Mouse (Mus musculus) heart, embryonic 14.5 days (tissue): ENCODE data around the gene Lat. TPM values are rescaled to one million over a fixed set of nuclear protein-coding genes. Genes with fewer than 3 reads are reported as not detected.
A peak's percentile ranks its signal among the peaks of the same experiment; 100 is the strongest.

ENCODE experiments used
- ATAC-seq: fragments of 200-750 bp; cut with Nextera tagmentation; 2 replicates; pipeline ENCODE4 v1.8.0; 2017; ENCODE audit warnings: low read depth, moderate TSS enrichment; ENCODE audit not compliant: insufficient number of reproducible peaks, insufficient read depth, low FRiP score
- H3K27ac ChIP-seq, 2 experiments: fragments of 200-500 bp in 1 of 2; fragments of 300-500 bp in 1 of 2; sonication (generic) in 1 of 2; replicated peaks in 1 of 2; 2 replicates each; pipeline ENCODE4 v1.5.1; 2012 to 2014; ENCODE audit warnings: low read depth in 2 of 2, low read length in 2 of 2, control low read depth in 1 of 2, mild to moderate bottlenecking in 1 of 2, mixed read lengths in 1 of 2; ENCODE audit not compliant: control insufficient read depth in 1 of 2, insufficient read depth in 1 of 2
- H3K27me3 ChIP-seq: fragments of 300-500 bp; sonication (generic); 2 replicates; pipeline ENCODE4 v1.6.1; 2014; ENCODE audit warnings: mild to moderate bottlenecking, low read length, control low read depth; ENCODE audit not compliant: control insufficient read depth, insufficient read depth
- H3K36me3 ChIP-seq: fragments of 300-500 bp; sonication (generic); 2 replicates; pipeline ENCODE4 v1.6.1; 2014; ENCODE audit warnings: mild to moderate bottlenecking, control low read depth, low read length, mixed read lengths; ENCODE audit not compliant: control insufficient read depth, insufficient read depth
- H3K4me1 ChIP-seq, 2 experiments: fragments of 200-500 bp in 1 of 2; fragments of 300-500 bp in 1 of 2; sonication (generic) in 1 of 2; 2 replicates each; pipeline ENCODE4 v1.6.1; 2012 to 2014; ENCODE audit warnings: low read length in 2 of 2, control low read depth in 1 of 2, mixed read lengths in 1 of 2; ENCODE audit not compliant: control insufficient read depth in 2 of 2, insufficient read depth in 2 of 2
- H3K4me2 ChIP-seq: fragments of 300-500 bp; sonication (generic); 2 replicates; pipeline ENCODE4 v1.6.1; 2014; ENCODE audit warnings: mild to moderate bottlenecking, low read length
- H3K4me3 ChIP-seq, 2 experiments: fragments of 200-500 bp in 1 of 2; fragments of 300-500 bp in 1 of 2; sonication (generic) in 1 of 2; 2 replicates each; pipeline ENCODE4 v1.5.1; 2012 to 2014; ENCODE audit warnings: low read length in 2 of 2, mild to moderate bottlenecking in 2 of 2, control low read depth in 1 of 2, low read depth in 1 of 2, moderate library complexity in 1 of 2; ENCODE audit not compliant: control insufficient read depth in 1 of 2, insufficient read depth in 1 of 2
- H3K9ac ChIP-seq: fragments of 300-500 bp; sonication (generic); 2 replicates; pipeline ENCODE4 v1.6.1; 2014; ENCODE audit warnings: mild to moderate bottlenecking, low read length
- H3K9me3 ChIP-seq: fragments of 300-500 bp; sonication (generic); 2 replicates; pipeline ENCODE4 v1.6.1; 2016; ENCODE audit warnings: low read length, control low read depth; ENCODE audit not compliant: control insufficient read depth
- WGBS: fragments of 180-500 bp; shearing (Covaris S2); extraction: QIAGEN DNeasy Blood & Tissue Kit; methylation state at CpG from one replicate; pipeline ENCODE4 v1.1.7; 2014; 5-methylcytosine and 5-hydroxymethylcytosine counted together
- polyA plus RNA-seq: library from polyadenylated mRNA; unstranded; fragments of >200 nt; fragmentation: Nextera tagmentation; extraction: Ambion mirVana; gene quantifications from 2 replicates; pipeline ENCODE4 v1.2.1, GENCODE M21; 2014

The Lat gene
- polyA plus RNA-seq, 1 experiment from 2014 or later, result 3.4 TPM

- WGBS, result 76% methylated on average over 10 of the region's 10 CpGs
- no peak for ATAC-seq
- peaks cover 36% of the 10 kb centered on the region for H3K36me3 ChIP-seq
- no peaks in the 10 kb centered on the region for H3K9me3 ChIP-seq
- no peaks in the 10 kb centered on the region for H3K27me3 ChIP-seq
- H3K4me2 ChIP-seq, result no peak overlapping the region
- no peaks in the 10 kb centered on the region; a peak in 1 of 4 replicates for H3K4me1 ChIP-seq
- no peak overlapping the region for H3K9ac ChIP-seq
- no peak overlapping the region for H3K4me3 ChIP-seq
- H3K27ac ChIP-seq, result no peak overlapping the region
Observed at GRCm38 (mm10) chr7:126367636-126368035, 1.7 kb downstream of the Lat start.

- 76% methylated on average over 6 of the region's 6 CpGs for WGBS
- H3K9ac ChIP-seq, result no peak overlapping the region
Observed at GRCm38 (mm10) chr7:126363038-126363437, 6.3 kb downstream of the Lat start.

GRCm38 (mm10) chr7:126359049-126359448 is 10.3 kb downstream of the Lat start:
- H3K9ac ChIP-seq, result no peak overlapping the region
- peaks cover 0 to 9% of the 10 kb centered on the region in 2 experiments; a peak in 2 of 4 replicates for H3K4me1 ChIP-seq
- H3K27me3 ChIP-seq, result no peaks in the 10 kb centered on the region
- H3K36me3 ChIP-seq, result no peaks in the 10 kb centered on the region
- no peak for ATAC-seq
- H3K9me3 ChIP-seq, result no peaks in the 10 kb centered on the region
- H3K4me2 ChIP-seq, result peak overlapping the region; percentile 31
- no peak overlapping the region for H3K27ac ChIP-seq
- no peak overlapping the region for H3K4me3 ChIP-seq
- WGBS, result 50% methylated on average over 13 of the region's 13 CpGs

More at GRCm38 (mm10) chr7:126363038-126363437, 6.3 kb downstream of the Lat start:
- H3K27ac ChIP-seq, result no peak overlapping the region
- H3K4me3 ChIP-seq, result no peak overlapping the region
- no peaks in the 10 kb centered on the region for H3K4me1 ChIP-seq
- no peaks in the 10 kb centered on the region for H3K27me3 ChIP-seq
- no peak overlapping the region for H3K4me2 ChIP-seq
- no peaks in the 10 kb centered on the region for H3K9me3 ChIP-seq
- 0 out of 2 replicates have a peak, but pooled peaks cover 3% of the 10 kb centered on the region for H3K36me3 ChIP-seq
- ATAC-seq, result no peak

GRCm38 (mm10) chr7:126358413-126358812 is 11.0 kb downstream of the Lat start:
- no peaks in the 10 kb centered on the region for H3K36me3 ChIP-seq
- 91% methylated on average over 9 of the region's 9 CpGs for WGBS
- no peak overlapping the region for H3K4me2 ChIP-seq
- no peak for ATAC-seq
- peaks cover 0 to 9% of the 10 kb centered on the region in 2 experiments; a peak in 2 of 4 replicates for H3K4me1 ChIP-seq
- no peak overlapping the region for H3K4me3 ChIP-seq
- H3K9ac ChIP-seq, result no peak overlapping the region
- no peak overlapping the region for H3K27ac ChIP-seq
- H3K9me3 ChIP-seq, result no peaks in the 10 kb centered on the region
- H3K27me3 ChIP-seq, result no peaks in the 10 kb centered on the region

GRCm38 (mm10) chr7:126357838-126358237 is 11.5 kb downstream of the Lat start:
- H3K36me3 ChIP-seq, result no peaks in the 10 kb centered on the region
- WGBS, result 84% methylated on average over 6 of the region's 6 CpGs
- H3K4me3 ChIP-seq, result no peak overlapping the region
- no peak overlapping the region for H3K27ac ChIP-seq
- H3K4me2 ChIP-seq, result no peak overlapping the region
- no peak overlapping the region for H3K9ac ChIP-seq
- peaks cover 0 to 9% of the 10 kb centered on the region in 2 experiments; a peak in 2 of 4 replicates for H3K4me1 ChIP-seq
- no peaks in the 10 kb centered on the region for H3K27me3 ChIP-seq
- ATAC-seq, result no peak
- H3K9me3 ChIP-seq, result no peaks in the 10 kb centered on the region

GRCm38 (mm10) chr7:126356793-126357591 is 12.4 kb downstream of the Lat start:
- ATAC-seq, result no peak
- Histone ChIP-seq H3K9me3 (no peaks in the 10 kb centered on the region), H3K36me3 (no peaks in the 10 kb centered on the region), H3K4me1 (peaks cover 0 to 9% of the 10 kb centered on the region in 2 experiments; a peak in 2 of 4 replicates), H3K4me2 (no peak overlapping the region), H3K27me3 (no peaks in the 10 kb centered on the region), H3K9ac (no peak overlapping the region), H3K4me3 (no peak overlapping the region), H3K27ac (no peak overlapping the region)
- 45% methylated on average over 7 of the region's 7 CpGs for WGBS

- no peak overlapping the region for H3K4me2 ChIP-seq
- WGBS, result 59% methylated on average over 5 of the region's 5 CpGs
- ATAC-seq, result no peak
- no peaks in the 10 kb centered on the region for H3K9me3 ChIP-seq
- H3K4me3 ChIP-seq, result no peak overlapping the region
- peaks cover 0 to 9% of the 10 kb centered on the region in 2 experiments; a peak in 2 of 4 replicates for H3K4me1 ChIP-seq
- no peaks in the 10 kb centered on the region for H3K27me3 ChIP-seq
- no peak overlapping the region for H3K27ac ChIP-seq
- no peak overlapping the region for H3K9ac ChIP-seq
- no peaks in the 10 kb centered on the region for H3K36me3 ChIP-seq
Observed at GRCm38 (mm10) chr7:126355847-126356597, 13.3 kb downstream of the Lat start.
